Mouse (Mus musculus) G1E (cell line): ENCODE data around the gene Fxyd5.

Experiments used
- GATA1 ChIP-seq: IDR thresholded peaks from 2 replicates; pipeline ENCODE4 v1.6.1; 2012; ENCODE audit warnings: borderline replicate concordance, low read length, inconsistent platforms, mixed read lengths
- GATA2 ChIP-seq: IDR thresholded peaks from 2 replicates; pipeline ENCODE4 v1.6.1; 2012; ENCODE audit warnings: low read depth, low read length, inconsistent platforms, borderline replicate concordance

DNA sequence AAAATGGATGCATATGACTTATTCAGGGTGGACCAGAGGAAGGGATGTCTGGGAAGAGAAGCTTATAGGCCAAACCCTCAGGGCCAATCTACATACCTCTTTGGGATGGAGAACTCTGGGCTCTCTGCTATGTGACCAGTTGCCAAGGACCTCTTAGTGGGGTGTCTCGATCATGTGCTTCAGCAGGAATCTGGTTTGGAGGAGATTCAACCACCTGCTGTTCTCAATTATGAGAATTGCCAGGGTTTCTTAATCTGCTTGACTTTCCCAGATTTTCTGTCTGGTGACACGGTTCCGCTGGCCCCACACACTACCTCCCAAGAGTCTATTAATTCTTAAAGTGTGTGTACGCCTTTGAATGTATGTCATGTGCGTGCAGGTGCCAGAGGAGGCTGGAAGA is 48.3 kb downstream of the Fxyd5 start:
- TF ChIP-seq GATA2 (no peak), GATA1 (no peak)
